Mouse (Mus musculus): Measurements from ENCODE around the gene Pitx3. TPM values are rescaled to one million over a fixed set of nuclear protein-coding genes. Genes with fewer than 3 reads are reported as not detected.

The Pitx3 gene
- 0.18 and 0.39 TPM in 2 replicates for polyA plus RNA-seq (2014; fragmentation: Nextera tagmentation; extraction: Ambion mirVana)

DNA sequence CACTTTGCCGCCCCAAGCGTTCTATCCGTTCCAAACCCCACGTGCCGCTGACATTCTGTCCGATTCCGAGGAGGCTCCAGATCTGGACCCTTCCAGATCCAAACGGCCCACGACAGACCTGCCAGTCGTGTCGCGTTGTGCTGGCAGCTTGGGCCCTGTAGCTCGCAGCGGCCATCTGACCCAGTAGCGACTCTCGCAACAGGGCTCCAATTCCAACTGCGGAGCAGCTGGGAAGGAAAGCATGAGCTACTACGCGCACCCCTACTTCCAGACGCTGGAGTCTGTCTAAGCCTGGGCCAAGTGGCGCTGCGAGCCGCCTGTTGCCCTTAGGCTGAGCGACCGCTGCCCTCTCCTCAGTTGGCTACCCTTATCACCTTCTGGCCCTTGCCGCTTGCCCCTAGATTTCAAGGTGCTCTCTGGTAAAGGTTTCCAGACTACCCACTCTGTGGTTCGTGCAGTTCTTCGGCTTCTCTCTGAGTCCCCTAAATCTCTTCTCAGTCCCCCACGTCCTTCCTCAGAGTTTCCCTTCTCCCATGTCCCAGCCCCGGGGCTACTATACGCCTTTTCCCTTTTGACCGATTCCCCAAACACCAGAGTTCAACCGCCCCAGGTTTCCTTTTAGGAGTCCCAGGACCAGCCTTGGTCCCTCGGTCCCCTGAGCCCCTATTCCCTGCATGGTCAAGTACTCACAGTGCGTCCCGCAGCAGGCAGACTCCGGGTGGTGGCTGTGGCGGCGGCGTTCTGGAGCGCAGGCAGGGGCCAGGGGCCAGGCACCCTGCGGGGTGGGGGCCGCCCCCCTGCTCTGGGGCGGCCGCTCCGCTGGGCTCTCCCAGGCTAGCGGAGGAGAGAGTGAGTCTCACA lies at the start of gene Pitx3:
Pitx3 (minus strand) TSS at position 816 of the 861 bp plus-strand sequence.
- WGBS: under 1% methylated on average over 45 of the region's 47 CpGs
- H3K4me1 ChIP-seq (ENCODE audit: control insufficient read depth, insufficient read depth, low read length): peaks cover 16% of the 10 kb centered on the region
- H3K36me3 ChIP-seq (ENCODE audit: control insufficient read depth, insufficient read depth, low read length): no peaks in the 10 kb centered on the region
- H3K9me3 ChIP-seq (ENCODE audit: control insufficient read depth, low read length): no peaks in the 10 kb centered on the region
- DNase-seq (ENCODE audit: low spot score, missing footprints) (peak; percentile 94), ATAC-seq (ENCODE audit: low FRiP score) (no peak)
- peak within 1 kb of the TSS; percentile 86 for H3K4me2 ChIP-seq
- H3K27me3 ChIP-seq (ENCODE audit: control insufficient read depth, insufficient read depth, low read length): peaks cover 54% of the 10 kb centered on the region
- H3K9ac ChIP-seq (ENCODE audit: low read length): peak within 1 kb of the TSS; percentile 33; the same call in 1 of the 2 replicates
- no peak within 1 kb of the TSS for H3K27ac ChIP-seq (ENCODE audit: low read depth, low read length)
- H3K4me3 ChIP-seq (ENCODE audit: low read depth, low read length): peak within 1 kb of the TSS; percentile 43

DNA sequence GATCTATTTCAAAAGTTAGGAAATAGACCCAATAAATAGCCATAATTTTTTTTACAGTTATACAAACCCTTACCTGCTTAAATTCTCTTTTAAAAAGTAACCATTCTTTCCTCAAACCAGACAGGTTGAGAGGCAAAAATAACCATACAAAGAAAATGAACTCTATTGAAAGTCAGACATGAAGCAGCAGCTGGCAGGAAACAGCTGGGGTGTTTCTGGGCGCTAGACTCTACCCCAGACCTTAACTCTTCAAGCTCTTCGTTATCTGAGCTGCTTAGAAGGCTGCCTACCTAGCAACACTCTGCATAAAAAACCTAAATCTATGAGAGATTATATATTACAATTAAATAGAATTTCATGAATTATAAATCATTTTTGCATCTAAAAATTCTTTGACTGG lies 39.1 kb upstream of the Pitx3 start:
- Histone ChIP-seq H3K4me3 (ENCODE audit: low read depth, low read length) (no peak overlapping the region), H3K9ac (ENCODE audit: low read length) (no peak overlapping the region), H3K36me3 (ENCODE audit: control insufficient read depth, insufficient read depth, low read length) (no peaks in the 10 kb centered on the region), H3K27me3 (ENCODE audit: control insufficient read depth, insufficient read depth, low read length) (no peaks in the 10 kb centered on the region), H3K4me1 (ENCODE audit: control insufficient read depth, insufficient read depth, low read length) (no peaks in the 10 kb centered on the region), H3K4me2 (no peak overlapping the region), H3K9me3 (ENCODE audit: control insufficient read depth, low read length) (no peaks in the 10 kb centered on the region), H3K27ac (ENCODE audit: low read depth, low read length) (no peak overlapping the region)
- ATAC-seq (ENCODE audit: low FRiP score) (no peak), DNase-seq (ENCODE audit: low spot score, missing footprints) (no peak)
- 78% methylated on average over 2 of the region's 2 CpGs for WGBS

DNA sequence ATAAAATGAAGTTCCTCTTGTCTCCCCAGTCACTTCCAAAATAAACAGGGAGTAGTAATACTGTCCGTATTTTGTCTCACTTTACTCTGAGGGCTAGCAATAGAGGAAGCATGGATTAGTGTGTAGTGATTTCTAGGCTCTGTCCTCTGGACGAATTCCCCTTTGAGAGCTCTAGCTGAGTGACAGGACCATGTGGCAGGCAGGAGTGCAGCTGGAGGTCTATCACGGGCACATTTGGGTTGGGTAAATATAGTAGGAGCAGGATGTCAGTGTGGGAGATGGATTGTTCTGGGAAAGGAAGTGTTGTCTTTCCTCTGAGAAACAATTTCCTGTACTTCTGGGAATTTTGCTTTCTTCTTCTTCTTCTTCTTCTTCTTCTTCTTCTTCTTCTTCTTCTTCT lies 38.5 kb upstream of the Pitx3 start:
- H3K4me1 ChIP-seq (ENCODE audit: control insufficient read depth, insufficient read depth, low read length): no peaks in the 10 kb centered on the region
- 64% methylated on average over 3 of the region's 3 CpGs for WGBS
- ATAC-seq (ENCODE audit: low FRiP score): no peak
- no peaks in the 10 kb centered on the region for H3K9me3 ChIP-seq (ENCODE audit: control insufficient read depth, low read length)
- H3K9ac ChIP-seq (ENCODE audit: low read length): no peak overlapping the region
- no peaks in the 10 kb centered on the region for H3K36me3 ChIP-seq (ENCODE audit: control insufficient read depth, insufficient read depth, low read length)
- no peak overlapping the region for H3K4me3 ChIP-seq (ENCODE audit: low read depth, low read length)
- no peak overlapping the region for H3K4me2 ChIP-seq
- no peak for DNase-seq (ENCODE audit: low spot score, missing footprints)
- no peaks in the 10 kb centered on the region for H3K27me3 ChIP-seq (ENCODE audit: control insufficient read depth, insufficient read depth, low read length)
- H3K27ac ChIP-seq (ENCODE audit: low read depth, low read length): no peak overlapping the region

DNA sequence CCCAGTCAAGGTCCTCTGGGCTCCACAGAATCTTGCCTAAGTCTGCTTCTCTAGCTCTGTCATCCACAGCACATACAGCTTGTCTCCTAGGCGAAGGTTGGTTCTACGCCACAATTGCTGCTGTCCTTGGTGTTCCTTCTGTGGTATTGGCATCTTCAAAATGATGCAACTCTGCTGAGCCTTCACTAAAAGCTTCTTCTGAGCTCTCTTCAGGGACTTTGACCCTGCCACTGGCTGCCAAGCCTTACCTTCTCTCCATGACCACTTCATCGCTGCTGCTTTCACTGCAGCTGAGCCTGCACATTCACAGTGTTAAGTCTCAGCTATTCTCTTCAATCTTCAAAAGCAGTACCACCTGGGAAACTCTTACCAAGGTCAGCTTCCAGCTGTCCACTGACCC lies 34.1 kb upstream of the Pitx3 start:
- 86% methylated on average over 3 of the region's 3 CpGs for WGBS
- Histone ChIP-seq H3K27me3 (ENCODE audit: control insufficient read depth, insufficient read depth, low read length) (no peaks in the 10 kb centered on the region), H3K36me3 (ENCODE audit: control insufficient read depth, insufficient read depth, low read length) (no peaks in the 10 kb centered on the region), H3K9ac (ENCODE audit: low read length) (no peak overlapping the region), H3K4me1 (ENCODE audit: control insufficient read depth, insufficient read depth, low read length) (peaks cover 3% of the 10 kb centered on the region; the same call in 1 of the 2 replicates), H3K9me3 (ENCODE audit: control insufficient read depth, low read length) (no peaks in the 10 kb centered on the region), H3K27ac (ENCODE audit: low read depth, low read length) (no peak overlapping the region), H3K4me3 (ENCODE audit: low read depth, low read length) (no peak overlapping the region), H3K4me2 (no peak overlapping the region)
- DNase-seq (ENCODE audit: low spot score, missing footprints) (no peak), ATAC-seq (ENCODE audit: low FRiP score) (no peak)

DNA sequence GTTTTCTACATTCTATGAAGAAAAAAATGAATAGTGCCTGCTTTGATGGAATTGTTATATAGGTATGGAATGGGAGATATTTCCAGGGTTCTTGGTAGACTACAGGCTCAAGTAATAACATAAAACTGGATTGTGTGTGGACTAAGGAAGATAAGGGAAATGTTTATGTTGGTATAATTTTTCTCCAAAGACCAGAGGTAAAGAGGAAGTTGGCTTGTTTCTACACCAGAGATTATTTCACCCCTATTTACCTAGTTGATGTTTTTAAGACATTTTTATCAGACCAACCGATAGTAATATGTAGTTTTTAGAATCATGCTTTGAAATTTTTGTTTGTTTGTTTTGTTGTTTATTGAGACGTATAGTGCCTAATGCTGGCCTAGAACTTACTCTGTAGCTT lies 32.1 kb upstream of the Pitx3 start:
- DNase-seq (ENCODE audit: low spot score, missing footprints): no peak
- H3K27me3 ChIP-seq (ENCODE audit: control insufficient read depth, insufficient read depth, low read length): no peaks in the 10 kb centered on the region
- 89% methylated on average over 2 of the region's 2 CpGs for WGBS

DNA sequence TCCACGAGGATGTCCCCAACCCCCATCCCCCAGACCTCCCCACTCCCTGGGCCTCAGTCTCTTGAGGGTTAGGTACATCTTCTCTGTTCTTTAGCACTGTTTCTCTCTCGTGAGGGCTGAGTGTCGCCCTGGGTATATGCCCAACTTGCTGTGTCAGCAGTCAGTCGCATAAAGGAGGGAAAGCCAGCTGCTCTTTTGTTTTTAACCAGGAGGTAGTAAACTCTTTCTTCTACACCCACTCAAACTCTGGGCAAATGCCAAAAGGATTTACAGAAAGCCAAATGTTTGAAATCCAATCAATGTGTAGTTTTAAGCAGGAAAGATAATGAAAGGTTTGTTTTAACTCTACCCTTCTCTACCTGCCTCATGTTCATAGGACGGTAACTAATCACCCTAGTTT lies 28.9 kb upstream of the Pitx3 start:
- 60% methylated on average over 5 of the region's 5 CpGs for WGBS
- ATAC-seq (ENCODE audit: low FRiP score): no peak

More for the DNA sequence above, 32.1 kb upstream of the Pitx3 start:
- Histone ChIP-seq H3K4me3 (ENCODE audit: low read depth, low read length) (no peak overlapping the region), H3K4me2 (no peak overlapping the region), H3K27ac (ENCODE audit: low read depth, low read length) (no peak overlapping the region), H3K9ac (ENCODE audit: low read length) (no peak overlapping the region), H3K4me1 (ENCODE audit: control insufficient read depth, insufficient read depth, low read length) (peaks cover 3% of the 10 kb centered on the region; the same call in 1 of the 2 replicates), H3K9me3 (ENCODE audit: control insufficient read depth, low read length) (no peaks in the 10 kb centered on the region), H3K36me3 (ENCODE audit: control insufficient read depth, insufficient read depth, low read length) (no peaks in the 10 kb centered on the region)
- ATAC-seq (ENCODE audit: low FRiP score): no peak

DNA sequence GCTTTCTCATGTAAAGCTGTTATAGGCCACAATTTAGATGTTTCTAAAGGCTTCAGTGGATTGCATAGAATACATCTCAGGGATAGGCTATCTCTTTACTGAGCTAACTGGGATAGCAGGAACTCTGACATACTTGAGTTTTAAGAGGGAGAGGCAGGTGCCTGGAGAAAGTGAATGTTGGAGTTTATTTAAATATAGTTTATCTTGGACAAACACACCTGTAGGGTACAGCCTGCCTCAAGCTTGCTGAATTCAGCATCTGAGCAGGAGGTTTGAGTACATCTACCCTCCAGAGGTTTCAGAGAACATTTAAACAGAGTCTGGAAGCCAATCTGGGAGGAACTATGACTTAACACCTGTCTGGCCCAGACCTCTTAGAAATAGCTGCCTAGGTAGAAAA lies 27.0 kb upstream of the Pitx3 start:
- H3K27me3 ChIP-seq (ENCODE audit: control insufficient read depth, insufficient read depth, low read length): no peaks in the 10 kb centered on the region
- ATAC-seq (ENCODE audit: low FRiP score): no peak
- H3K27ac ChIP-seq (ENCODE audit: low read depth, low read length): no peak overlapping the region
- H3K9me3 ChIP-seq (ENCODE audit: control insufficient read depth, low read length): no peaks in the 10 kb centered on the region
- no peak overlapping the region for H3K4me2 ChIP-seq
- peaks cover 3% of the 10 kb centered on the region; the same call in 1 of the 2 replicates for H3K4me1 ChIP-seq (ENCODE audit: control insufficient read depth, insufficient read depth, low read length)
- no peak for DNase-seq (ENCODE audit: low spot score, missing footprints)
- H3K4me3 ChIP-seq (ENCODE audit: low read depth, low read length): no peak overlapping the region
- no peaks in the 10 kb centered on the region for H3K36me3 ChIP-seq (ENCODE audit: control insufficient read depth, insufficient read depth, low read length)
- no peak overlapping the region for H3K9ac ChIP-seq (ENCODE audit: low read length)

More for the DNA sequence above, 28.9 kb upstream of the Pitx3 start:
- Histone ChIP-seq H3K4me2 (no peak overlapping the region), H3K9ac (ENCODE audit: low read length) (no peak overlapping the region), H3K4me1 (ENCODE audit: control insufficient read depth, insufficient read depth, low read length) (peaks cover 3% of the 10 kb centered on the region; the same call in 1 of the 2 replicates), H3K36me3 (ENCODE audit: control insufficient read depth, insufficient read depth, low read length) (no peaks in the 10 kb centered on the region), H3K27ac (ENCODE audit: low read depth, low read length) (no peak overlapping the region), H3K4me3 (ENCODE audit: low read depth, low read length) (no peak overlapping the region), H3K9me3 (ENCODE audit: control insufficient read depth, low read length) (no peaks in the 10 kb centered on the region), H3K27me3 (ENCODE audit: control insufficient read depth, insufficient read depth, low read length) (no peaks in the 10 kb centered on the region)
- no peak for DNase-seq (ENCODE audit: low spot score, missing footprints)

DNA sequence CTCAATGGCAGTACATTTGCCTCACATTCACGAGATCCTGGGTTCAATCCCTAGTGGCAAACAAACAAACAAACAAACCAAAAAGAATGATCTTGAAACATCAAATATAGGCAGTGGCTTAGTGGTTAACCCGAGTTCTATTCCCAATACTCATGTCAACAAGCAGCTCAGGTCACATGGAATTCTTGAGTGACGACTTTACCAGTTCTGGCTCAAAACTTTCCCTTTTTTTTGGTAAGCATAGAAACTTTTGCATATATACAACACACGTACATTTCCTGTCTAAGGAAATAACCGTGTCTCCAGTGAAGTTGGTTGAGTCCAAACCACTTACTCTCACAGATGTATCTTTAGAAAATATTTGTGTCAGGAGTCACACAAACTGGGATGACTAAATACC lies 24.4 kb upstream of the Pitx3 start:
- Histone ChIP-seq H3K27me3 (ENCODE audit: control insufficient read depth, insufficient read depth, low read length) (no peaks in the 10 kb centered on the region), H3K4me1 (ENCODE audit: control insufficient read depth, insufficient read depth, low read length) (no peaks in the 10 kb centered on the region), H3K9me3 (ENCODE audit: control insufficient read depth, low read length) (no peaks in the 10 kb centered on the region), H3K36me3 (ENCODE audit: control insufficient read depth, insufficient read depth, low read length) (no peaks in the 10 kb centered on the region), H3K4me3 (ENCODE audit: low read depth, low read length) (no peak overlapping the region), H3K27ac (ENCODE audit: low read depth, low read length) (no peak overlapping the region), H3K4me2 (no peak overlapping the region), H3K9ac (ENCODE audit: low read length) (no peak overlapping the region)
- 85% methylated on average over 5 of the region's 5 CpGs for WGBS
- DNase-seq (ENCODE audit: low spot score, missing footprints) (no peak), ATAC-seq (ENCODE audit: low FRiP score) (no peak)

DNA sequence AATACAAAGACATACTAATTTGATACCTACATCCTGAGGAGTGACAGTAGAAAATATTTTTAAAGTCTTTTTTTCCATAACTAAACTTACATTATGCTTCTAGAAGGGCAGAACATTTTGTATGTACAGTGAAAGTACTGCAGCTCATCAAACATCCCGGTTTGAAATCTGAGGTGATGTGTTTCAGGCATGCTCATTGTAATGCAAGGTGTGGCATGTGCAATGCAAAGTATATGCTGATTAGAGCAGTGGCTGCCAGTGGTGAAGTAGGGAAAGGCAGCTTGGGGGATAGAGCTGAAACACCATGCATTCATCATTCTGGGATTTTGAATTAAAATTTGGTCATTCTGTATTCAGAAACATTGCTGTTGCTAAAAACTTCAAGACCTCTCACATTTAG lies 21.8 kb upstream of the Pitx3 start:
- Histone ChIP-seq H3K4me3 (ENCODE audit: low read depth, low read length) (no peak overlapping the region), H3K9ac (ENCODE audit: low read length) (no peak overlapping the region), H3K9me3 (ENCODE audit: control insufficient read depth, low read length) (no peaks in the 10 kb centered on the region), H3K4me2 (no peak overlapping the region), H3K4me1 (ENCODE audit: control insufficient read depth, insufficient read depth, low read length) (no peaks in the 10 kb centered on the region), H3K36me3 (ENCODE audit: control insufficient read depth, insufficient read depth, low read length) (peaks cover 5% of the 10 kb centered on the region; the same call in 1 of the 2 replicates), H3K27ac (ENCODE audit: low read depth, low read length) (no peak overlapping the region), H3K27me3 (ENCODE audit: control insufficient read depth, insufficient read depth, low read length) (no peaks in the 10 kb centered on the region)
- WGBS: 63% methylated on average over 1 of the region's 1 CpGs
- DNase-seq (ENCODE audit: low spot score, missing footprints): no peak
- no peak for ATAC-seq (ENCODE audit: low FRiP score)

Data from midbrain, embryonic 11.5 days (tissue).